Mouse (Mus musculus): Measurements from ENCODE around the gene Hnf4a.

Hnf4a gene

GRCm38 (mm10) chr2:163586384-163587261 lies 80.0 kb downstream of the Hnf4a start:
- no peak for ATAC-seq (ENCODE audit: insufficient number of reproducible peaks, low FRiP score, low TSS enrichment)

- no peak for ATAC-seq (ENCODE audit: insufficient number of reproducible peaks, low FRiP score, low TSS enrichment)
Measured at GRCm38 (mm10) chr2:163587506-163587905, 80.9 kb downstream of the Hnf4a start.

DNA sequence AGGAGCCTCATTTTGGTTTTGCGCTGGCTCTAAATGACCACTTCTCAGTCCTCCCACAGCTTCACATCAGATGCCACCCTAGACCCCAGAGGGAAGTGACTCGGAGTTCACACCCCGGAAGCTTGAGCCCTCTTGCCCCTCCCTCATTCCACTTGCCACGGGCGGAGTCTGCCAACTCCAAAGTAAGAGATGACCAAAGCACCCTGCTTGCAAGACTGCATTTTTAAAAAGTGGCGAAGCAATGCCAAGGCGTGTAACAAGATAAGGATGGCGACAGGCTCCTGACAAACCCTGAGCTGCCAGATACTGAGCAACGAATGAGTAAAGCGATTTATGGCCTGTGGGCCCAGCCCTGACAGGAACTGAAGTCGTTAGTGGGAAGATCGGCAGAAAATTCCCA lies 83.6 kb downstream of the Hnf4a start:
- no peak for ATAC-seq (ENCODE audit: insufficient number of reproducible peaks, low FRiP score, low TSS enrichment)

DNA sequence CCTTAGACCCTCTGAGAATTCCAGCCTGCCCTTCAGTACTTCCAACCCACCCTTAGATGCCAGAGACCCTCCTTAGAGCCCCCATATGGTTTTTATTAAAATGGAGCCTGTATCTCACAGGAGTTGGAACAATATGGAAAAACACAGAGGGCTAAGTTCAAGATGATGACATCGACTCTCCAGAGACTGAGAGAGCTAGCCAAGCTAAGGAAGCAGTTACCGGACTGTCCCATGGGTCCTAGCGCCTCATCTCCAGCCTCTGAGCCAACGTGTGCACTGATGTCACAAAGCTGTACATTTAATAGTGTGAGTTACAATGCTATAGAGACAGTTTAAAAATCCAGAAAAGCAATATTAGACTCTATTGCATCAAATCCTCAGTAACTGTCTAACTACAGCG lies 84.4 kb downstream of the Hnf4a start:
- ATAC-seq (ENCODE audit: insufficient number of reproducible peaks, low FRiP score, low TSS enrichment) = no peak

- ATAC-seq (ENCODE audit: insufficient number of reproducible peaks, low FRiP score, low TSS enrichment) = no peak
Measured at GRCm38 (mm10) chr2:163592084-163592483, 85.5 kb downstream of the Hnf4a start.

- ATAC-seq (ENCODE audit: insufficient number of reproducible peaks, low FRiP score, low TSS enrichment) = no peak
Measured at GRCm38 (mm10) chr2:163593636-163594282, 87.2 kb downstream of the Hnf4a start.

GRCm38 (mm10) chr2:163595119-163595518 lies 88.5 kb downstream of the Hnf4a start:
- ATAC-seq (ENCODE audit: insufficient number of reproducible peaks, low FRiP score, low TSS enrichment) = no peak

- ATAC-seq (ENCODE audit: insufficient number of reproducible peaks, low FRiP score, low TSS enrichment) = no peak
Measured at GRCm38 (mm10) chr2:163596057-163596872, 89.7 kb downstream of the Hnf4a start.

DNA sequence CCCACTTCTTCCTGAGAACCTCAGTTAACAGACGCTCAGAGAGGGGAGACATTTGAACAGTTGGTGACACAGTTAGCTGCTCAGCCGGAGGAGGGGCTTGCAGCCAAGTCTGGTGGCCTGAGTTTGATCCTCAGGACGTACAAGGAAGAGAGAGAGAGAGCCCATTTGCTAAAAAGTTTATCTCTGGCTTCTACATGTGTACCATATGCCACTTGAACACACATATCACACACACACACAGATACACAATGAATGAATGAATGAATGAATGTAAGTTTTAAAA lies 90.2 kb downstream of the Hnf4a start:
- ATAC-seq (ENCODE audit: insufficient number of reproducible peaks, low FRiP score, low TSS enrichment) = no peak

DNA sequence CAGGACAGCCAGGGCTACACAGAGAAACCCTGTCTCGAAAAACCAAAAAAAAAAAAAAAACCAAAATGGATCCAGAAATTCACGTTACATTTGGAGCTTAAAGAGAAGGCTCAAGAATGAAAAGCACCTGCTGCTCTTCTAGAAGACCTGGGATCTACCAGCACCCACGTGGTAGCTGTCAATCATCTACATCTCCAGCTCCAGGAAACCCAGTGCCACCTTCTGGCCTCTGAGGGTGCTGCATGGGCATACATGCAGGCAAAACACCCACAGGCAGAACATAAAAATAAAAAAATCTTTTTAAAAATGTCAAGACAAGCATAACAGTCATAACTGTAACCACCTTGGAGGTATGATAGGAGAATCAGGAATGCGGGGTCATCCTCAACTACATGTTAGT lies 91.1 kb downstream of the Hnf4a start:
- no peak for ATAC-seq (ENCODE audit: insufficient number of reproducible peaks, low FRiP score, low TSS enrichment)

- ATAC-seq (ENCODE audit: insufficient number of reproducible peaks, low FRiP score, low TSS enrichment) = no peak
Measured at GRCm38 (mm10) chr2:163599226-163599625, 92.6 kb downstream of the Hnf4a start.

- no peak for ATAC-seq (ENCODE audit: insufficient number of reproducible peaks, low FRiP score, low TSS enrichment)
Measured at GRCm38 (mm10) chr2:163601066-163601465, 94.5 kb downstream of the Hnf4a start.

- no peak for ATAC-seq (ENCODE audit: insufficient number of reproducible peaks, low FRiP score, low TSS enrichment)
Measured at GRCm38 (mm10) chr2:163601712-163602100, 95.1 kb downstream of the Hnf4a start.

- peak; percentile 89 for ATAC-seq (ENCODE audit: insufficient number of reproducible peaks, low FRiP score, low TSS enrichment)
Measured at GRCm38 (mm10) chr2:163602101-163602971, 95.7 kb downstream of the Hnf4a start, which contains the start of gene Ttpal. Gene Ttpal (plus strand): TSS chr2:163602314.

DNA sequence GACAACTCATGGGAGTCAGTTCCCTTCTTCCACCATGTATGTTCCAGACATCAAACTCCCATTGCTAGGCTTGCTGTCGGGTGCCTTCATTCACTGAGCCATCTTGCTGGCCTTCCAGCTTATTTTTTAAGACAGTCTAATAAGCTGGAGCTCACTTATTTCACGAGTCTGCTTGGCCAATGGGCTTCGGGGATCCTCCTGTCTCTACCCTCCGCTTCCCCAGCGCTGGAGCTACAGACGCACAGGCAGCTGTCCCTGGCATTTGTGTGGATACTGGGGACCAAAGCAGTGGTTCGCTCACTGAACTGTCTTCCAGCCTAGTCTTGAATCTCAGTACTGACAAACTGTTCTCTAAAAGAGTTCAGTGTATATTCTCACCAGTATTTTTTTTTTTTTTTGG lies 99.6 kb downstream of the Hnf4a start:
- no peak for ATAC-seq (ENCODE audit: insufficient number of reproducible peaks, low FRiP score, low TSS enrichment)

DNA sequence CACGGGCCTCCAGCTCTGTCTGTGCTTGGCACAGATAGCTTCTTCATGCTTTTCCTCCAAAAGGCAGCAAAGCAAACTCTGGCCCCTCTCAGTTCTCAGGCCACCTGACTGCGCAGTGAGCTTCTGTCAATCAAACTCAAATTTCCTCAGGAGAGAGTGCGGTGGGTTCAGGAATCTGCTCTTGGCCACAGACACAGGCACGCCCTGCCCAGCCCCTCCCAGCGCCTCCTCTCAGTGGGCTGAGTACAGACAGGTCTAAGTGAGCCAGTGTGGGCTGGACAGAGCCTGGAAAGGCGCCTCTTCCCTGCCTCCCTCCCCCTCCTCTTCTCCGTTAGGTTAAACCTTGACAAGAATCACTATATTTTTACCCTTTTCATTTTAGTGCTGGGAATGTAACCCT lies 101.4 kb downstream of the Hnf4a start:
- ATAC-seq (ENCODE audit: insufficient number of reproducible peaks, low FRiP score, low TSS enrichment) = no peak

GRCm38 (mm10) chr2:163609281-163609975 lies 102.8 kb downstream of the Hnf4a start:
- peak; percentile 70 for ATAC-seq (ENCODE audit: insufficient number of reproducible peaks, low FRiP score, low TSS enrichment)

- ATAC-seq (ENCODE audit: insufficient number of reproducible peaks, low FRiP score, low TSS enrichment) = no peak
Measured at GRCm38 (mm10) chr2:163611176-163611575, 104.6 kb downstream of the Hnf4a start.

GRCm38 (mm10) chr2:163613206-163613605 lies 106.6 kb downstream of the Hnf4a start:
- ATAC-seq (ENCODE audit: insufficient number of reproducible peaks, low FRiP score, low TSS enrichment) = no peak

DNA sequence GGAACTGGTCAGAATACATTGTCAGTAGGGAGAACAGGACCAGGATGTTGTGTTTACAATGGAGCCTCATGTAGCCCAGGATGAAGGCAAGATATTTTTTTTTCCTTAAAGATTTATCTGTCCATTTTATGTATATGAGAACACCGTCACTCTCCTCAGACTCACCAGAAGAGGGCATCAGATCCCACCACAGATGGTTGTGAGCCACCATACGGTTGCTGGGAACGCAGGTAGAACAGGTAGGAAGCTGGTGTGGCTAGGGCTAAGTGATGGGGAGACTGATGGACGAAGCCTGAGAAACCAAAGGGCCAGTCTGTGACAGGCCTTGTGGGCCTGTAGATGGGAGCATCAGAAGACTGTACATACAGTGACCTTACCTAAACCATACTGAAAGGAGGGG lies 107.4 kb downstream of the Hnf4a start:
- no peak for ATAC-seq (ENCODE audit: insufficient number of reproducible peaks, low FRiP score, low TSS enrichment)
